Mouse (Mus musculus) testis, adult 2 months (tissue): ENCODE data around the gene Ppargc1a.

Source experiments
- CTCF ChIP-seq: fragments of 200-500 bp; IDR thresholded peaks from 2 replicates; pipeline ENCODE4 v1.5.1; 2012; ENCODE audit warnings: low read depth, mild to moderate bottlenecking, inconsistent platforms, low read length, moderate library complexity; ENCODE audit not compliant: control insufficient read depth, insufficient read depth, insufficient replicate concordance
- POLR2A ChIP-seq: fragments of 200-500 bp; IDR thresholded peaks from 2 replicates; pipeline ENCODE4 v1.6.1; 2012; ENCODE audit warnings: low read depth, mild to moderate bottlenecking, inconsistent platforms, low read length, moderate library complexity; ENCODE audit not compliant: control insufficient read depth

DNA sequence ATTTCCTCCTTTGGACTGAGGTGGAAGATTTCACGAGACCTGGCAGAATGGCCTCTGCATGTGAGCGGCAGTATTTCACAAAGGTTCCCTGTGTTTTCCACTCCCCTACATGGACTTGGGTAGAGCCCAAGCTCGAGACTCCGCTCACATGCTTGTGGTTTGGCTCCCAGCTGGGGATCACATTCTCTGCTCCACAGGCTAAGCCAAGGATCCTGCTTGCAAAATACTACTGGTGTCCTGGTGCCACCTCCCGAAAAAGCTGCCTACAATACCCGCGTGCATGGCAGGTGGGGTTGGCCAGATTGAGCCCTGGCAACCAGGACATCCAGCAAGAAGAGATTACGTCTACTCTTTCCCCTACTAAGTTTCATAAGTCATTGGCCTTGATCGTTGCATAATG, 28.1 kb upstream of the Ppargc1a start:
- TF ChIP-seq CTCF = no peak
- TF ChIP-seq POLR2A = no peak
